Mouse (Mus musculus) telencephalon, adult 2 months (tissue): Measurements from ENCODE around the gene Mum1.

Source experiments
- DNase-seq: peaks from one replicate; pipeline ENCODE4 v3.0.0-alpha.2; 2011; ENCODE audit warnings: low read depth, low spot score

Mum1 gene

GRCm38 (mm10) chr10:80271186-80271843 lies 45.1 kb downstream of the Mum1 start:
- no peak for DNase-seq

- no peak for DNase-seq
Observed at GRCm38 (mm10) chr10:80271870-80272585, 45.8 kb downstream of the Mum1 start.

GRCm38 (mm10) chr10:80273847-80274246 lies 47.6 kb downstream of the Mum1 start:
- no peak for DNase-seq

- no peak for DNase-seq
Observed at GRCm38 (mm10) chr10:80276238-80276637, 50.0 kb downstream of the Mum1 start.

- DNase-seq = no peak
Observed at GRCm38 (mm10) chr10:80278390-80278789, 52.2 kb downstream of the Mum1 start.

GRCm38 (mm10) chr10:80279273-80279672 lies 53.0 kb downstream of the Mum1 start:
- no peak for DNase-seq

- no peak for DNase-seq
Observed at GRCm38 (mm10) chr10:80281304-80281703, 55.1 kb downstream of the Mum1 start.

GRCm38 (mm10) chr10:80281921-80282371 lies 55.7 kb downstream of the Mum1 start:
- DNase-seq = no peak

- no peak for DNase-seq
Observed at GRCm38 (mm10) chr10:80282481-80283441, 56.5 kb downstream of the Mum1 start.

GRCm38 (mm10) chr10:80285222-80286070 lies 59.2 kb downstream of the Mum1 start:
- no peak for DNase-seq

GRCm38 (mm10) chr10:80288097-80288496 lies 61.9 kb downstream of the Mum1 start:
- DNase-seq = no peak

GRCm38 (mm10) chr10:80288657-80289056 lies 62.4 kb downstream of the Mum1 start:
- DNase-seq = no peak

- peak; percentile 91 for DNase-seq
Observed at GRCm38 (mm10) chr10:80292251-80293146, 66.3 kb downstream of the Mum1 start, which contains the start of gene Rps15. Gene Rps15, plus strand, starts transcription at chr10:80292453.

- DNase-seq = no peak
Observed at GRCm38 (mm10) chr10:80293325-80293724, 67.1 kb downstream of the Mum1 start.
